Mouse (Mus musculus) thymus, adult 18-20 months (tissue): ENCODE measurements around the gene Samd4.

Experiments used
- DNase-seq, 2 experiments: peaks; one replicate each; pipeline ENCODE4 v3.0.0; 2022; ENCODE audit warnings: mixed read lengths in 2 of 2

The Samd4 gene

GRCm38 (mm10) chr14:46959166-46959721 lies 76.6 kb downstream of the Samd4 start:
- no peak for DNase-seq

GRCm38 (mm10) chr14:46959831-46960230 lies 77.2 kb downstream of the Samd4 start:
- no peak for DNase-seq

- DNase-seq: no peak
Observed at GRCm38 (mm10) chr14:46962832-46963231, 80.2 kb downstream of the Samd4 start.

GRCm38 (mm10) chr14:46964074-46964872 lies 81.6 kb downstream of the Samd4 start:
- no peak for DNase-seq

- DNase-seq: no peak
Observed at GRCm38 (mm10) chr14:46966206-46966605, 83.6 kb downstream of the Samd4 start.

GRCm38 (mm10) chr14:46968046-46968445 lies 85.4 kb downstream of the Samd4 start:
- DNase-seq: no peak

GRCm38 (mm10) chr14:46970673-46971072 lies 88.0 kb downstream of the Samd4 start:
- DNase-seq: no peak

GRCm38 (mm10) chr14:46971802-46972201 lies 89.1 kb downstream of the Samd4 start:
- no peak for DNase-seq

GRCm38 (mm10) chr14:46974874-46975273 lies 92.2 kb downstream of the Samd4 start:
- no peak for DNase-seq

GRCm38 (mm10) chr14:46975969-46976368 lies 93.3 kb downstream of the Samd4 start:
- no peak for DNase-seq

GRCm38 (mm10) chr14:46976712-46977111 lies 94.1 kb downstream of the Samd4 start:
- DNase-seq: no peak

- DNase-seq: no peak
Observed at GRCm38 (mm10) chr14:46977660-46978059, 95.0 kb downstream of the Samd4 start.

GRCm38 (mm10) chr14:46979172-46979571 lies 96.5 kb downstream of the Samd4 start:
- DNase-seq: no peak

GRCm38 (mm10) chr14:46980736-46981438 lies 98.2 kb downstream of the Samd4 start:
- DNase-seq: no peak

- DNase-seq: no peak
Observed at GRCm38 (mm10) chr14:46982106-46982505, 99.5 kb downstream of the Samd4 start.

GRCm38 (mm10) chr14:46984542-46985125 lies 102.0 kb downstream of the Samd4 start:
- no peak for DNase-seq

GRCm38 (mm10) chr14:46989694-46990093 lies 107.0 kb downstream of the Samd4 start:
- no peak for DNase-seq

- DNase-seq: no peak
Observed at GRCm38 (mm10) chr14:46990450-46990849, 107.8 kb downstream of the Samd4 start.

- DNase-seq: no peak
Observed at GRCm38 (mm10) chr14:46994704-46995103, 112.0 kb downstream of the Samd4 start.

- no peak for DNase-seq
Observed at GRCm38 (mm10) chr14:46999321-47000025, 116.8 kb downstream of the Samd4 start.

- DNase-seq: no peak
Observed at GRCm38 (mm10) chr14:47000096-47000736, 117.6 kb downstream of the Samd4 start.
